8 mouse cellular contexts compared by ENCODE assay signal in genomic region chr5:21736956-21737585, GRCm38 (mm10). TPM values are rescaled to one million over a fixed set of nuclear protein-coding genes. Genes with fewer than 3 reads are reported as not detected.
A peak's percentile ranks its signal among the peaks of the same experiment; 100 is the strongest.
DNase-seq lines count a peak whose midpoint lies in the region; ATAC-seq lines count a peak whose summit lies in the region.

Gene Pmpcb, plus strand, starts transcription at chr5:21737141.

- no peaks in the 10 kb centered on the region for H3K9me3 ChIP-seq in hindbrain, embryonic 11.5 days (ENCODE audit: control insufficient read depth, low read length)

- peak; percentile 55 for ATAC-seq in hindbrain, embryonic 11.5 days (ENCODE audit: low FRiP score)

- H3K27me3 ChIP-seq in hindbrain, embryonic 11.5 days (ENCODE audit: control insufficient read depth, insufficient read depth, low read length) = no peaks in the 10 kb centered on the region

- H3K4me3 ChIP-seq in hindbrain, embryonic 11.5 days (ENCODE audit: low read depth, low read length) = peak within 1 kb of the TSS; percentile 91

- WGBS in hindbrain, embryonic 11.5 days = under 1% methylated on average over 41 of the region's 42 CpGs

- H3K27ac ChIP-seq in hindbrain, embryonic 11.5 days (ENCODE audit: low read depth, low read length) = peak within 1 kb of the TSS; percentile 63; the same call in 1 of the 2 replicates

- peak within 1 kb of the TSS; percentile 69 for H3K4me2 ChIP-seq in hindbrain, embryonic 11.5 days (replicated peaks; ENCODE audit: low read depth, low read length)

- H3K36me3 ChIP-seq in hindbrain, embryonic 11.5 days (ENCODE audit: control insufficient read depth, insufficient read depth, low read length) = peaks cover 8% of the 10 kb centered on the region; the same call in 1 of the 2 replicates

- H3K4me1 ChIP-seq in hindbrain, embryonic 11.5 days (replicated peaks; ENCODE audit: control insufficient read depth, insufficient read depth, low read length) = no peaks in the 10 kb centered on the region; the same call in 1 of the 2 replicates

- peak; percentile 84 for DNase-seq in MN1 (ENCODE audit: low spot score)
- DNase-seq in cerebellum, adult 9-10 months = peak; percentile 94
- peak; percentile 83 to 96 for DNase-seq in frontal cortex, adult 2 months (ENCODE audit: extremely low spot score in 1 of 2, low spot score in 1 of 2)
- DNase-seq in hindbrain, embryonic 11.5 days (ENCODE audit: low spot score) = peak; percentile 94
- DNase-seq in layer of hippocampus, postnatal 10 days (ENCODE audit: low spot score in 2 of 2) = peak; percentile 91 to 92
- peak; percentile 92 for DNase-seq in lung, postnatal 10 days
- peak; percentile 83 for DNase-seq in ovary, postnatal 36 days (ENCODE audit: low spot score)
- peak; percentile 89 for DNase-seq in thymus, postnatal 25 days

- H3K9ac ChIP-seq in hindbrain, embryonic 11.5 days (ENCODE audit: low read depth, low read length) = peak within 1 kb of the TSS; percentile 76

RNA-seq across cellular contexts. Expression of gene Pmpcb, which starts in this region (rescaled TPM):
- polyA plus RNA-seq in frontal cortex, adult 2 months (2012; rRNA removed) = 56.2 and 61.2 TPM in 2 replicates
- polyA plus RNA-seq in hindbrain, embryonic 11.5 days (2014; fragmentation: Nextera tagmentation; extraction: Ambion mirVana) = 101 and 111 TPM in 2 replicates
- total RNA-seq in layer of hippocampus, postnatal 10 days (2021) = 10 to 100 TPM; 64.6 to 66.2 TPM

Comparison
In these comparisons a context has a peak if more than half of its experiments do, and no peak if none do; other contexts are left out.
1. Peak in every context shown above with its lines: DNase-seq, ATAC-seq, H3K4me3 ChIP-seq and H3K27ac ChIP-seq.